Mouse (Mus musculus): ENCODE data around the gene Lyrm1.

Lyrm1 gene

GRCm38 (mm10) chr7:119969320-119969719 lies 73.7 kb downstream of the Lyrm1 start:
- DNase-seq, result no peak

- DNase-seq, result no peak
Observed at GRCm38 (mm10) chr7:119974214-119974613, 78.6 kb downstream of the Lyrm1 start.

- peak; percentile 77 to 86 for DNase-seq
Observed at GRCm38 (mm10) chr7:119976256-119976655, 80.6 kb downstream of the Lyrm1 start.

- DNase-seq, result no peak
Observed at GRCm38 (mm10) chr7:119977574-119977973, 81.9 kb downstream of the Lyrm1 start.

GRCm38 (mm10) chr7:119978576-119978975 lies 82.9 kb downstream of the Lyrm1 start:
- DNase-seq, result no peak

GRCm38 (mm10) chr7:119980170-119980569 lies 84.5 kb downstream of the Lyrm1 start:
- no peak for DNase-seq

GRCm38 (mm10) chr7:119985279-119985912 lies 89.7 kb downstream of the Lyrm1 start:
- DNase-seq, result peak; percentile 22 to 36

- no peak for DNase-seq
Observed at GRCm38 (mm10) chr7:119997066-119997465, 101.4 kb downstream of the Lyrm1 start.
